Mouse (Mus musculus): ENCODE results near the gene Gm10053. TPM values are rescaled to one million over a fixed set of nuclear protein-coding genes. Genes with fewer than 3 reads are reported as not detected.

Gm10053 gene
- polyA plus RNA-seq, 1 experiment: 3,235 TPM

Other genes starting within 250 kb of the Gm10053 start
- not detected in 2 replicates for gene Tmem252, start 201.7 kb upstream of the Gm10053 start, polyA plus RNA-seq (2012; ENCODE audit: insufficient read depth, insufficient read length, missing spikeins)
- gene Pgm5, start 13.8 kb upstream of the Gm10053 start, polyA plus RNA-seq (2012; ENCODE audit: insufficient read depth, insufficient read length, missing spikeins): 1.6 and 1.9 TPM in 2 replicates
- not detected in 2 replicates for gene Foxd4, start 25.5 kb downstream of the Gm10053 start, polyA plus RNA-seq (2012; ENCODE audit: insufficient read depth, insufficient read length, missing spikeins)
- gene Cbwd1, start 85.9 kb downstream of the Gm10053 start, polyA plus RNA-seq (2012; ENCODE audit: insufficient read depth, insufficient read length, missing spikeins): 20.7 and 23.3 TPM in 2 replicates
- gene Dock8, start 123.8 kb downstream of the Gm10053 start, polyA plus RNA-seq (2012; ENCODE audit: insufficient read depth, insufficient read length, missing spikeins): 29.0 and 42.3 TPM in 2 replicates